Mouse (Mus musculus): ENCODE data around the gene Rybp.
A peak's percentile ranks its signal among the peaks of the same experiment; 100 is the strongest.

Gene Rybp

DNA sequence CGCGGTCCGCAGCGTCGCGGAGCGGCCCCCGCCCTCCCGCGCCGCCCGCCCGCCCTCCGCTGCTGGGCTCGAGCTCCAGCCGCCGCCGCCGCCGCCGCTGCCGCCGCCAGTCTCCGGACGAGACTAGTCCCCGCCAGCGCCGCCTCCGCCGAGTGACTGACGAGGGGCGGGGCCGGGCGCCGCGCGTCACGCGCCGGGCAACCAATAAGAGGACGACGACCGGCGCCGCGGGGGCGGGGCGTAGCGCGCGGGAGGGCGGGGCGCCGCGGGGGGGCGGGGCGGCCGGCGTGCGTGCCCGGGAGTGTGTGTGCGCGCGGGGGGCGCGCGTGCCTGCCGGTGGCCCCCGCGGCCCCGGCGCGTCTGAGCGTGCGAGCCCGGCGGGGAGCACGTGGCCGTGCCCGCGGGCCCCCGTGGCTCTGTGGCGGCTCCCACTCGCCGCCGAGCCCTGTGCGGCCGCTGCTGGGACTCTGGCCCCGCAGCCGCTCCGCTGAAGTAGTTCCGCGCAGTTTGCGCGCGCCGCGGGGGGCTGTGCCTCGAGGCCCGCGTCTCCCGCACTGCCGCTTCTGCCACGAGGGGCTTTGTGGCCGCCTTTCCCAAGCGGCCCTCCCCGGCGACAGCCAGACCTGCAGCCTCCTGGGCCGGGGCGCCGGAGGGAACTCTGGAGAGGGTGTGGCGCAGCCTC is at the start of gene Rybp:
Rybp (minus strand) TSS at position 152 of the 682 bp plus-strand sequence.
- DNase-seq (ENCODE audit: low read depth): peak; percentile 75

DNA sequence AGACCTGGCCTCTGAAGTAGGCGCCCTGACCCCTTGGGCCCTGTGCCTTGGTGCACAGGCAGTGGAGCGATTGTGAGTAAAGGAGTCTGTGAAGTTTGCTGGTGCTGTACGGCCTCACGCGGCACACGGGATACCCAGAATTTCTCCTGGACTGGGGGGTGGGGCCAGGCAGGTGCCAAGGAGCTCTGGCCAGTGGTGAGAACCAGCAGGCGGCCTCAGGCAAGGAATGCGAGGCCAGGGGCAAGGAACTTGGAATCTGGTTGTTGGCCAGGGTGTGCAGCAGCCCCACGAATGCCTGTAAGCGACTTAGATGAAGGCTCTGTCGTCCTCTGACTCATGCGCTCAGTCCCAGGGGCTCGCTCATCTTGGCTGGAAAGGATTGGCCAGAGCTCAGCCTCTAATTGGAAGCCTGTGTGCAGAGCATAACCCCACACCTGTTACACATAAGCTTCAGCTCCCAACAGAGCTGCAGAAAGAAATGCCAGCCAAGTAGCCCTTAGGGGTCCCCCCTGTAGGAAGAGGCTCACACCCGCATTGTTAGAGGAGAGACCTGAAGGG is 49.4 kb upstream of the Rybp start:
- DNase-seq (ENCODE audit: low read depth): no peak

DNA sequence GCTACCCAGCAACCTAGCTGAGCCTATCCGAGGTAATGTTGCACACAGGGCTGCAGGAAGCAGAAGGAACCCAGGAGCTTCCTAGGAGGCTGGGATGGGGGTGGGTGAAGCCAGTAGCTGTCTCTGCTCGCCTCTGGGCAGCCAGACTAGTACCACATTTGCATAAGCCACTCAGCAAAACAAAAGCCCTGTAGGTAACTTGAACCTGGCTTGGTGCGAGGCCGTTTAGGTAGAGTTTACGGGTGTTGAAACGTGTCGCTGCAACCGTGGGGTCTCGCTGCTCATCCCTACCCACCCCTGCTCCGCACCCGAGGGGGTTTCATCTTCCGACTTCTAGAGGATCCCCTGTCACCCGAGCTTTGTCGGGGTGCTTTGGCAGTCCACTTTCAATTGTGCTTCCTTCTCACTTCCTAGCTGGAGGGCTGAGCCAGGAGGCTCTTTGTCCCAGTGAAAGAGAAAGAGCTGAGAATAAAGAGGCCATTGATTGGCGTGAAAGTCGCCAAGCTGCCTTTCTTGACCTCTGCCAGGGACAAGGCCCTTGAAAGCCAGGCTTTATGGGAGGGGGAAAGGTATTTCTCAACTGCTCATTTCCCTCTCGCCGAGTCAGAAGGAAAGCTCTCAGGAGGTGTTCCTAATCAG is 48.3 kb upstream of the Rybp start:
- DNase-seq (ENCODE audit: low read depth): no peak

DNA sequence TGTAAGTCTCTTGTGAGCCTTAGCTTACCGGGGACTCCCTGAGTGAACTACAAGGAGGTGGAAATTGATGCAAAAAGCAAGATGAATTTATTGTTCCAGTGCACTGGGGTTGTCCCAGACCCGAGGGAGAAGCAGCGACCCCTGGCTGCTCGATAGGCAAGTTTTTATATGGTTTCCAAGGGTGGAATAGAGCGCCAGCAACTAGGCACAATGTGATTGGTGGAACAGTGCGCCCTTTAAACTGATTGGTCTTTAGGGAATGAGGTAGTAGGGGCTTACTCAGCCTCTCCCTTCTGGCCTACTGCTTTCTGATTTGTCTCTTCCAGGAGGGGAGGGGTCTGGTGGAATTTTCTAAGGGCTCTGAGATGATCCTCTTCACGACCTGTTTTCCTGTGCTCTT is 46.5 kb upstream of the Rybp start:
- DNase-seq (ENCODE audit: low read depth): no peak

DNA sequence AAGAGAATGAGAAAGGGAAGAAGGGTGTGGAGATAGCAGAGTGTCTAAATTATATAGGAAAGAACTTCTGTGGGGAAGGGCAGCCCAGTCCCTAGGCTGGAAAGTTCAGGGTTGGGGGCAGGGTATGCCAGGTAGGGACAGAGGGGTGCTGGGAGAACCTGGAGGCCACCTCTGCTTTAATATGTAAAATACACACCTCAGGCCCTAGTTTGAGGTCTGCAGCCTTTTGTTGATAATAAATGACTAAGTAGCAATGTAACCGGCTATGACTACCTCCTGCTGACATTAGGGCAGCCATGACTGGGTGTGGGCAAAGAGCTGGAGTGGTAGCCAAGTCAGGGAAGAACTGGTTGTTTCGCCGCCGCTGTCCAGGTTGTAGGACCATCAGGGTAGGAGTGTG is 45.2 kb upstream of the Rybp start:
- DNase-seq (ENCODE audit: low read depth): no peak

DNA sequence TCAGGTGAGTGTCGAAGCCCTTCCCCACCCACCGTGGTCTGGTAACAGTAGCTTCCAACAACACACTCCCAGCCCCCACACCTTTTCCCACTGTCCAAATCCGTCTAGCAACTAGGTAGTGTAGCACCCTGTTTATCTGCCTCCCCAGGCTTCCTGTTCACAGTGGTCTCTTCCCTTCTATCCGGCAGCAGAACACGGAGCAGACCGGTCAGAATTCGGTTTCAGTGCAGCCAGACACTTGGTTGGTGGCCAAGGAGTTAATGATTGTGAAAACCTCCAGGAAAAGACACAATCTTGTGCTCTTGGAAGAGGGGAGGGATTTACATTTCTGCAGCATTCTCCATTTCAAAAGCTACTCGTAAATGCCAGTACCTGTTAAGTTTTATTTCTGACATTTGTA is 44.3 kb upstream of the Rybp start:
- DNase-seq (ENCODE audit: low read depth): no peak

DNA sequence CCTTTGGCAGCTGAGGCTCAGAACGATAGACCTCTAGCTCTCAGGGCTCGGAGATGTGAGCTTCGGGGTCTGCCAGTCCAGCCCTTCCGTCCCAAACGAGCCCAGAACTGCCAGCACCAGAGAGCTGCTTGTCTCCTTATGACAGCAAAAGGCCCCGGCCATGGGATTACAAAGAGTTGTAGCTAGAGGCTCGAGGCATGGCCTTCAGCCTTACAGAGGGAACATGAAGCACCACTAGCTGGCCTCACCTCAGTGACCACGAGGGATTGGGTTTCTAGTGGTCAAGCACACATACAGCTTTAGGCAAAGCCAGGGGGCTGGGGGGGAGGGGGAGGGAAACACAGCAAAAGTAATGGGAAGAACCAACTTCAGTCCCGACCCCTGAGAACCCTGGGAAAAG is 43.8 kb upstream of the Rybp start:
- no peak for DNase-seq (ENCODE audit: low read depth)

DNA sequence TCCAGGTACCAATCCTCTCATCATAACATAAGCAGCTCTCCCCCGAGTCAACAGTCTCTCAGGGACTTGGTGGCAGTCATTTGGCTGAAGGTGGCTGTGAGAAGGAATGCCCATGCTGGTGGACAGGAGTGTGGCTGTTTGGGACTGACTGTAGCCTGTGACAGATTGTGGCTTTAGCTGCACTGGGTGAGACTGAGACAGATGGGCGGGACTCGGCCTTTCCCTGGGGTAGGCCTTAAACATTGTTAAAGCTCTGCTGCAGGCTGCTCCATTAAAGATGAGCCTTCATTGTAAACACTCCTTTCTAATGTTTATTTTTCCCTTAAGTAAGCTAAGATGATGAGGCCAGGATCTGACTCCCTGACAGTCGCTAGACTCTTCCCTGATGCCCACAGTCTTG is 42.3 kb upstream of the Rybp start:
- no peak for DNase-seq (ENCODE audit: low read depth)

DNA sequence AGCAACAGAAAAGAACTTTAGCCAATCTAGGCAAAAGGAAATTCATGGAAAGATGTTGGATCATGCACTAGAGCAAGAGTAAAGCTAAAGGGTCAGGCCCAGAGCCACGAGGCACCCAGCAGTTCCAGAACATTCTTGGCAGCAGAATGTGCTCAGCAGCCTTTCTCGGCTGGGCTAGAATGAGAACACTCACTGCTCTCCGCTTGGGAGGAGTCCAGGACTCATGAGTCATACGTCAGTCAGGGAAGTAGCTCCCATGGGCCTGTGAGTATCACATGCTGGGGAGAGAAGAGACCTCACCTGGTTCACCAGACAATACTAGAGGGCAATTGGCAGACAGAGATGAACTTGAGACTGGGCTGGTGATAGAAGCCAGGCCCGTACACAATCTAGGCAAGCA is 39.8 kb upstream of the Rybp start:
- no peak for DNase-seq (ENCODE audit: low read depth)

DNA sequence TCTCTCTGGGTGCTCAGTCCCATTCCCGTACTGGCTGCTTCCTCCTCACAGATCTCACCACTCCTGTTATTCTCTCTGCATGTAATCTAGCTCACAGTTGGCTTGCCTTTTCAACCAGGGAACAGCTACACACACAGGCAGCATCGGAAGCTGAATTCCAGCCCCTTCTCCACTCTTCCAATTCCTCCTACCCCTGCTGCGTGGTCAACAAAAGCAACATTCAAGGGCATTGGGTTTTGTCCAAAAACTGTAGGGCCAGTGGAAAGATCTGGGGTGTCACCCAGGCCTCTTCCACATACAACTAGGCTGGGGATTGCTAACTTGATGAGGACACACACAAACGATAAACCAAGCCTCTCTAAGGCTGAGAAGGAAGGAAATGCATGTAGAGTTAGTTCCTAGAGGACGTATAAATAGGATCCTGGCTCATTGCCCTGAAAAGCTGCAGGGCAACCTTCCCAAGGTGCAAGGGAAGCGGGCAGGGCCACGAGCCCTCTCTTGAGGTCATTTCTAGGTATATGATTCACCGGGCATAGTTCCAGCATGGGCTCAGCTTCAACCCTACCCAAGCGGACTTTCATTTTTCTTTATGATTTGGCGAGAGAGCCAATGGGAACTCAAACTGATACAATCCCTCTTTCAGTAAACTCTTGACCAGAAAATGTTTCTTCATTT is 36.6 kb upstream of the Rybp start:
- DNase-seq (ENCODE audit: low read depth): no peak

DNA sequence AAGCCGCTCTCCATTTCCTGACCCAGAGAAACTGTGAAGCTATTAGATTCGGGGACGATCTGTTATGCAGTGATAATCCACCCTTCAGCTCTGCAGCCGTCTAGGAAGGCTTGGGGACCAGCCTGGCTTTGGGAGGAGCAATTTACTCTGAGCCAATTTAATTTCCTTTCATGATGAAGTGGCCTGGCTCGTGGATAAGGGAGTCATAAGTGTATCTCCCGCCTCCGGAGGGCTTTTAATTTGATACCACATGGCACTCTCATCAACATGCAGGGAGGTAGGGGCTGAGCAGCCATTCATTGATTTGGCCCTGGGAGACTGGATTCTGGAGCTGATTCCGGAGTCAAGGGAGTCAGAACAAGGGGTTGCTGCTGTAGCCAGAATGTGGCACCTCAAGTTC is 35.3 kb upstream of the Rybp start:
- no peak for DNase-seq (ENCODE audit: low read depth)

DNA sequence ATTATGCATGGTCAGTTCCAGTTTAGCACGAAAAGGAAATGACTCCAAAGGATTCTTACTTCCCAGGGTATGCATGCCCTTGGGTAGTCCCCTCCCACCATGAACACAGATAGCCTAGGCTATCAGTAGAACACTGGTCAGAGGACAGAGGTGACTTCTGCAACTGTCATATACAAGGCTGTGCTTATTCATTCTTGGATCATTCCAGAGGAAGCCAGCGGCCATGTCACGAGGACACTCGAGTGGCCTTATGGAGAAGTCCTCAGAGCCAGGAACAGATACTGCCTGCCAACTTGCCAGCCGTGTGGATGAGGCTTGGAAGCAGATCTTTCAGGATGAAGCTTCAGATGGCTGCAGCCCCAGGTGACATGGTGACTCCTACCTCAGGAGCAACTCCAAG is 34.9 kb upstream of the Rybp start:
- no peak for DNase-seq (ENCODE audit: low read depth)

DNA sequence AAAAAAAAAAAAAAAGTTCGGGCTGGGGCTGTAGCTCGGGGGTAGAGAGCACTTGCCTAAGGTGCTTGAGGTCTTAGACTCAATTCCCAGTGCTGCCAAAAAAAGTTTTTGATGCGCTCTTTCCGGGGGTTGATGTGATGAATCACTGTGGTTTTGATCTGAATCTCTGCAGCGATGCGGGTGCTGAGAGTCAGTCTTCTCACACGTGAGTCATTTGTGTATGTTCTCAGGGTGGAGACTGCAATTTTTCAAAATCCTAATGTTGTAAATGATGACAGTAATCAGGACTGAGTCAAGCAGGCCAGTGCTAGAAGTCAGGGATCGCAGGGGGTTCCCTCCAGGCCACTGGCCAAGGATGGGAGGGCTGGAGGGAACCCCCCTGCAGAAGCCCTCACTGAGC is 26.9 kb upstream of the Rybp start:
- DNase-seq (ENCODE audit: low read depth): no peak

DNA sequence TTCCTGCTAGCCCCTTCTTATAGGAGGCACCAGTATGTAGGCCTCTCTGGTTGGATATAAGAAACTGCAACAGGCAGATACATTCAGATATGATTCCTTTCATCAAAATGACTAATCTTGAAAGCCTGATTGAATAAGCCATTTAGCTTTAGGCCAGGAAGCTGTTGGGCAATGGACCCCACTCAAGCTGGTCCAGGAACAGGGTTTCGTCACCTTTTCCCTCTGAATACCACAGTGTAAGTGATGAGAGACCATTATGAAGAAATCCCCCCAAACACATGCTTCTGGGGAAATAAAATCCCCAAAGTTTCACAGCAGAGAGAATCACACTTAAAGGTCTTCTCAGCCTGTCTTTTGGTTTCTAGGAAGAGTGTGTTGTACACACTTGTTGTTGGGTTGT is 23.9 kb upstream of the Rybp start:
- DNase-seq (ENCODE audit: low read depth): no peak

DNA sequence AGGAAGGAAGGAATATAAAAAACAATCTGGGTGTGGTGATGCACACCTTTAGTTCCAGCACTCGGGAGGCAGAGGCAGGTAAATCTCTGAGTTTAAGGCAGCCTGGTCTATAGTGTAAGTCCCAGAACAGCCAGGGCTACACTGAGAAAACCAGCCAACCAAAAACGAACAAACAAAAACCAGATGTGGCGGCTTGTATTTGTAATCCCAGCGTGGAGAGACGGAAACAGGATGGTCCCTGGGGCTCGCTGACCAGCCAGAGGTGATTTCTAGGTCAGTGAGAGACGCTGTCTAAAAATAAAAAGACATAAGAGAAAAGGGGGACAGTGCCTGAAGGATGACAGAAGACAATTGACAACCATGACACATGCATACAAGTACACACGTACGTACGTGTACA is 17.5 kb upstream of the Rybp start:
- DNase-seq (ENCODE audit: low read depth): no peak

DNA sequence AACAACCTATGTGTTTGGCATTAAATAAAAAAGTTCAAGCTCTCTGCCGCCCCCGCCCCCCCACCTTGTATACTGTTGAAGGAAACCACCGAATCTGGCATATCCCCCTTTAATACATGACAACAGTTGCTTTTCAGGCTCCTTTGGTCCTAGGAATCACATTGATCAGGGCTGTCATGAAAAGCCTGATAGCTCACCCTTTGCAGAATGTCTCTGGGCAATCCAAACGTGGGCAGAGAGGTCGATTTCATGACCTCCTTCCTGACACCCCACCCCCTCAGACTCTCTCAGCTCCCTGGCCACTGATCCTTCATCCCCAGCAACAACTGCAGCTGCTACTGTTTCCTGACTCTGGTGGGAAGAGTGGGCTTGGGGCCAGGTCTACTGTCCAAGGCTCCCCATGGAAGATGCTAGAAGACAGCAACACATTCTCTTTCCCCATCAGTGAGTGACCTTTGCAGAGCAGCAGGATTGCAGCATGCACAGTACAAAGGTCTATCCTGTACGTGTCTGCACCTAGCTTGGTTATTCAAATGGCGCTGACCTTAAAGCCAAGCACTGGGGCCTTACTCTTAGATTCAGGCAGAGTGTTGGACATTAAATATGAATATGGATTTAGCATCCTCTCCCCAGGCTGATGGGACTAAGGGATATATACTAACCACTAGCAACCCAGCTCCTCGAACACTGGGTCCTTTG is 14.3 kb upstream of the Rybp start:
- no peak for DNase-seq (ENCODE audit: low read depth)

DNA sequence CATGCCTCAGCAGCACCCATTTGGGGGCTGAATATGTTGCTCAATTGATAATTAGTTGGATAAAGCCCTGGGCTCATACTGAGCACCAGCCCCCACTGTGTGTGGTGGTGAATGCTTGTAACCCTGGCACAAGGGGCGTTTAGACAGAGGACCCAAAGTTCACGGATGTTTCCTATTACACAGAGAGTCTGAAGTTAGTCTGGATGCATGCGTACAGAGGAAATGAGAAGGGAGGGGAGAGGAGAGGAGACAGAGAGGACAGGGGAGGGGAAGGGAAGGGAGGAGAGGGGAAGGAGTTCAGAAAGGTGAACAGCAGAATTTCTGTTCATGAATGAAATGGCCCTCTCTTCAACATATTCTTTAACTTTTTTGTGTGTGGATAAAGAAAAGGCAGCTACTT is 13.5 kb upstream of the Rybp start:
- no peak for DNase-seq (ENCODE audit: low read depth)

DNA sequence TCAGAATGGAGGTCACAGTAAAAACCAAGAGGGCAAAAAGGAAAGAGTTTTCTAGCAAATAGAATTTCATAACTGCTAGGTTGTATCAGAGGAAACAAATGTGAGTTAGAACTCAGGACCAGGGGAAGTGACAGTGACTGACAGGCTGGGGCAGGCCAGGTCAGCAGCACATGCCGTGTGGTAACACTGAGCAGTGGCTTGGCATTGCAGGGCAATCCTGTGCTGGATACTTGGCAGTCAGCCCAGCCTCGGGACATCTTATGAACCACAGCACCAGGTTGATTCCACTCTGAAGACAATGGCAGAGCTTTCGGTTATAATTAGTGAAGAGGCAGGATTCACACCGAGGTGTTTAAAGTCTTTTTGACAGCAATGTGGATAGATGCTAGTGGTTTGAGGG is 11.7 kb upstream of the Rybp start:
- no peak for DNase-seq (ENCODE audit: low read depth)

DNA sequence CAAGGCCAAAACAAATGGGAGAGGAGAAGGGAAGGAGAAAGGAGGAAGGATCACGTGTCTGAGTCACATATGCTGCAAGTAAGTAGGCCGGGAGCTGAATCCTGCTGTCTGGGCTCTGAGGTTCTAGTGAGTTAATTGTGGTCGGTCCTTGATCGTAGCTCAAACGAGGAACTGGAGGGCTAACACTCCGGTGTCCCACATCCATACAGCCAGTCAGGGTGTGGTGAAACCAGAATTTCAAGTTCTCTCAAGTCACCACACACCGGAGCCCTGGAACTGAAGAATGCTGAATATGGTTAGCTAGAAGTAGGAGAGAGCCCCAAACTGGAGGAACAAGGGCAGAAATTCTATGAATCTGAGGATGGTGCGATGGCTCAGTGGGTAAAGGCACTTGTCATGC is 10.3 kb upstream of the Rybp start:
- no peak for DNase-seq (ENCODE audit: low read depth)

DNA sequence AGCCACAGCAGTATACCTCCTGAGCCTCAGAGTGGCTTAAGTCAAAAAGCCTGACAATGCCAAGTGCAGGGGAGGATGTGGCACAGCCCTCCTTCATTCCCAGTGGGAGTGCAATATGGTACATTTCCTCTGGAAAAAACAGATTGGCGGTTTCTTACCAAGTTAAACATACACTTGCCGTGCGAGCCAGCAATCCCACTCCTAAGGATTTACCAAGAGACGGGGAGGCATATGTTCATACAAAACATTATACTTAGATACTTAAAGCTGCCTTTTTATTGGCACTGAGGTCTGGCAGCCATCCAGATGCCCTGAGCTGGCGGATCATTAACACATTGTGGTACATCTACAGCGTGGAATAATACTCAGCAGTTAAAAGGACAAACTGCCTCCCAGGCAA is 5.1 kb upstream of the Rybp start:
- DNase-seq (ENCODE audit: low read depth): no peak

DNA sequence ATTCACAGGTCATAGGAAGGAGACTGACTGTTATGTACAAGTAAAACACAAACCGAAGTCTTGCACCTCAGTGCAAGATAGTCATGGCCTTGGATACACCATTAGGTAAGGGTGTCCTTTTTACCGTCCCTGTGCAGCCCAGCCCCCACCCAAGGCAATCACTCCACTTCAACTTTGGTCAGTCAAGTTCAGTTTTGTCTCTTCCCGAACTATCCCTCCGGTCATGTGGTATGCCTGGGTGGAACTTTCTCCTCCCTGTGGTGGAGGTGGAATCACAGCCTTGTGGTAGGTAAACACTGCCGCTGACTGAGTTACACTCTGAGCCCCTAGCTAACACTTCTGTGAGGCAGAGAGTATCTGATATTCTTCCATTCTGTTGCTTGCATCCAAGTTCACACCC is 1.8 kb upstream of the Rybp start:
- no peak for DNase-seq (ENCODE audit: low read depth)

DNA sequence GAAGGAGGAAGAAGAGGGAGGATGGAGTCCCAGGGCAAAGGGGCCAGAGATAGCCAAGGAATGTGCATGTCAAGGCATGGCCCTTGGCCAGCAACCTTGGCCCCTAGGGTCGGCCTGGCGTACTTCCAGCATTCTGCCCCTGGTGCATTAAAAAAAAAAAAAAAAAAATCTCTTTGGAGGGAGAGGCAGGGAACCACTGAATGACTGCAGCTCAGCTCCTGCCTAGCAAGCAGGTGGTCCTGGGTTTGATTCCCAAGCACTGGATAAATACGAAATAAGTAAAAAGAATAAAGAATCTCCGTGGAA is 1.4 kb upstream of the Rybp start:
- DNase-seq (ENCODE audit: low read depth): no peak

Measured in c-Kit-positive CD71-negative TER-119-negative erythroid progenitor cells, embryonic 14.5 days (primary cell).